Mouse (Mus musculus) B cell, adult (primary cell): ENCODE data around the gene Pgm2l1. TPM values are rescaled to one million over a fixed set of nuclear protein-coding genes. Genes with fewer than 3 reads are reported as not detected.

Experiments
- total RNA-seq: library from RNA; stranded (reverse); gene quantifications from 4 replicates; pipeline ENCODE4 v1.2.4, GENCODE M21; 2023; ENCODE audit not compliant: inconsistent age

The Pgm2l1 gene
- 16.4 to 19.8 TPM (median 17.5 TPM) in 4 replicates for total RNA-seq

GRCm38 (mm10) chr7:100227158-100227875 is at the start of gene Pgm2l1:
Gene Pgm2l1, plus strand, starts transcription at chr7:100227394.

GRCm38 (mm10) chr7:100285383-100285782 is 58.2 kb downstream of the Pgm2l1 start, which contains the start of gene P4ha3:
Gene P4ha3, plus strand, starts transcription at chr7:100285520.

Other genes starting within 250 kb of the Pgm2l1 start
- gene Rnf169, start 246.9 kb upstream of the Pgm2l1 start, total RNA-seq: 26.5 to 32.0 TPM (median 28.6 TPM) in 4 replicates
- gene Chrdl2, start 221.2 kb upstream of the Pgm2l1 start, total RNA-seq: not detected in 4 replicates
- gene Pold3, start 105.8 kb upstream of the Pgm2l1 start, total RNA-seq: 61.8 to 67.8 TPM (median 66.2 TPM) in 4 replicates
- 0.51 to 1.7 TPM (median 0.95 TPM) in 4 replicates for gene Lipt2, start 68.1 kb upstream of the Pgm2l1 start, total RNA-seq
- gene Kcne3, start 50.9 kb upstream of the Pgm2l1 start, total RNA-seq: not detected in 4 replicates
- gene P4ha3, start 58.1 kb downstream of the Pgm2l1 start, total RNA-seq: 0.39 TPM in 1 of 4 replicates, not detected in the others
- gene C2cd3, start 144.8 kb downstream of the Pgm2l1 start, total RNA-seq: 67.3 to 80.2 TPM (median 75.1 TPM) in 4 replicates
- gene Ppme1, start 144.9 kb downstream of the Pgm2l1 start, total RNA-seq: 32.1 to 36.4 TPM (median 34.5 TPM) in 4 replicates
- 0.45 to 1.6 TPM (median 0.99 TPM) in 4 replicates for gene Ucp3, start 245.6 kb downstream of the Pgm2l1 start, total RNA-seq